Mouse (Mus musculus): ENCODE results near the gene Gad2. TPM values are rescaled to one million over a fixed set of nuclear protein-coding genes. Genes with fewer than 3 reads are reported as not detected.

Gene Gad2
- polyA plus RNA-seq, 1 experiment: not detected

DNA sequence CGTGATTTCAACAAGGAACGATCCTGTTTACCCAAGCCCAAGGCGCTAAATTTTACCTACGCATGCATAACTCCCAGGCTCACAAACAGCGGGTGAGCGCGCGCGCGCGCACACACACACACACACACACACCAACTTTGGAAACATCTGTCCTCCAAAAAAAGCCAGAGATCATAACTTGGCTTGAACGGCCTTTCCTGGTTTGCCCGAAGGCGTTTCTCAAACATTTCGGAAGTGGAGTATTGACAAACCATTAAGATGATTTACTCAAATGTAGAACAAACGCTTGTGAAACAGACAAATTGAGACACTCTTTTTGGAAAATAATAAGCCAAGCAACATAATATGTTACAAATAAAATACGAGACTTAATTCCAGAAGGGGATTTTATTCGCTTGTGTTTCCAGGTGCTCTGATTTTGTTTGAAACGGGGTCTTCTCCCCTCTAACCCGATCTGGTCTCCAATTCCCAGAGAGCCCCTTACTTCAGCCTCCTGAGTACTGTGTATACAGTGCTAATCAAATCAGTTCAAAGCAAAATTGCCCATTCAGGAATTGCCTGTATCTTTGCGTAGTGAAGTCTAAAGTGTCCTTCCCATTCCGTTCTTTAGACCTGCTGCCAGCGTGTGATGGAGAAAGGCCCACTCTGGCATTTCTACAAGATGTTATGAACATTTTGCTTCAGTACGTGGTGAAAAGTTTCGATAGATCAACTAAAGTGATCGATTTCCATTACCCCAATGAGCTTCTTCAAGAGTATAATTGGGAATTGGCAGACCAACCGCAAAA lies 2.4 kb downstream of the Gad2 start:
- Histone ChIP-seq H3K4me1 (ENCODE audit: control insufficient read depth, insufficient read depth, insufficient read length, low read length) (no peaks in the 10 kb centered on the region; the same call in 1 of the 2 replicates), H3K4me3 (ENCODE audit: insufficient read depth, low read depth, low read length) (no peak overlapping the region), H3K27ac (replicated peaks; ENCODE audit: low read depth, low read length) (no peak overlapping the region)

DNA sequence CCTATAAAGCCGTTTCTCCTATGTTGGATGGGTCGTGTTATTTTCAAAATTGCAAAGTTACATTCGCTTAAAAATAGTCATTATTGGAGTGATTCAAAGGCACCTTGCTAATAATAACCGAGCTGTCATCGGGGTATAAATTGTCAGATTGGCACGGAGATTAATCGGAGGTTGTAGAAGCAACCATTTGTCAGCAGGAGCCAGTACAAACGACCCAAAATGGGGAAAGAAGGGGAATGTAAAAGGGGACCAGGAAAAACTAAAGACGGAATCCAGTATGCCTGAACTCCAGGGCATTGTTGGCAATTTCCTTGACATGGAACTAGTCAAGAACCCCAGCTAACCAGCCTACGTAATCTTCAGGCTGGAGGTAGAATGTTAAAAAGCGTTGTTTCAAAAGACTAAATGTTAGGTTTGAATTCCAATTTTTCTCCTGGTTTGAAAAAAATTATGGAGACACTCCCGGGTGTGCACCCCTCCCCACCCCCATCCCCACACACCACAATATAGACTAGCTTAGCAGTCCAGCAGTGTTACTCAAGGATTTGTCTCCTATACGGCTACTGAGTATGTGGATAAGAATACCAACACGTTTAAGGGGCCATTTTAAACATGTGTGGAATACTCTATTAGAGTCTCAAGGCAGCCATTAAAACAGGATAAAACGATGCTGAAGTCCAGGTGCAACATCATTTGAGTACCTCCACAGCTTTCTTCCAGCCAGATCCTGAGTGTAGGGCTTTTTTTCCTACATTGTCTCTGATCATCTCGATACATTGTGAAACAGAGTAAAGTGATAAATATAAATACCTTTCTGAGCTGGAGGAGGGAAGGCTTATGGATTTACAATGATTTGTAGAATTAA lies 3.3 kb downstream of the Gad2 start:
- Histone ChIP-seq H3K4me1 (ENCODE audit: control insufficient read depth, insufficient read depth, insufficient read length, low read length) (no peaks in the 10 kb centered on the region; the same call in 1 of the 2 replicates), H3K27ac (replicated peaks; ENCODE audit: low read depth, low read length) (no peak overlapping the region), H3K4me3 (ENCODE audit: insufficient read depth, low read depth, low read length) (no peak overlapping the region)

DNA sequence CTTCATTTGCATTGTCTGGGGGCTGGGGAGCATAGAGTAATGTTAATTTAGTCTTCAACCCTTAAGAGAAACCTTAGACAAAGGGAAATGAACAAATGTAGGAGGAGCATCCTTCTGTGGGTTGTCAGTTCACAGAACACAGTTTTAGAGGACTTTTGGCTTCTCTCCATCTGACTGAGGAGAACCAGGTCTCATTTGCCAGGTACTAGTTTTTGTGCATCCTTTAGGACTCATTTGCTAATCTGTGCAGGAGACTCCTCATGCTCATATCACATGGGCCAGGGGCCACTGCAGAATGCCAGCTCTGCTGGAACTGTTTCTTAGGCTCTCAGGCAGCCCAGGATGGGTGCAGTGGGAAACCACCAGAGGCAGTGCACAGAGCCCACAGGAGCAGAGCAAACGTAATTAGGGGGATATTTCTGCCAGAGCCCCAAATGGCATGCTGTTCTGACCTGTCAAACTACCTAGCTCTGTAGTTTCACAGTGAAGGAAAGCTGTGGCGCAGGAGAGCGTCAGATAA lies 5.2 kb downstream of the Gad2 start:
- H3K4me1 ChIP-seq (ENCODE audit: control insufficient read depth, insufficient read depth, insufficient read length, low read length): no peaks in the 10 kb centered on the region; the same call in 1 of the 2 replicates
- H3K27ac ChIP-seq (replicated peaks; ENCODE audit: low read depth, low read length): no peak overlapping the region
- no peak overlapping the region for H3K4me3 ChIP-seq (ENCODE audit: insufficient read depth, low read depth, low read length)

GRCm38 (mm10) chr2:22627819-22628432 lies 5.9 kb downstream of the Gad2 start:
- H3K4me3 ChIP-seq (ENCODE audit: insufficient read depth, low read depth, low read length): no peak overlapping the region
- no peaks in the 10 kb centered on the region for H3K4me1 ChIP-seq (ENCODE audit: control insufficient read depth, insufficient read depth, insufficient read length, low read length)
- no peak overlapping the region for H3K27ac ChIP-seq (replicated peaks; ENCODE audit: low read depth, low read length)

- Histone ChIP-seq H3K4me3 (ENCODE audit: insufficient read depth, low read depth, low read length) (no peak overlapping the region), H3K4me1 (ENCODE audit: control insufficient read depth, insufficient read depth, insufficient read length, low read length) (no peaks in the 10 kb centered on the region)
Observed at GRCm38 (mm10) chr2:22634766-22635165, 12.8 kb downstream of the Gad2 start.

DNA sequence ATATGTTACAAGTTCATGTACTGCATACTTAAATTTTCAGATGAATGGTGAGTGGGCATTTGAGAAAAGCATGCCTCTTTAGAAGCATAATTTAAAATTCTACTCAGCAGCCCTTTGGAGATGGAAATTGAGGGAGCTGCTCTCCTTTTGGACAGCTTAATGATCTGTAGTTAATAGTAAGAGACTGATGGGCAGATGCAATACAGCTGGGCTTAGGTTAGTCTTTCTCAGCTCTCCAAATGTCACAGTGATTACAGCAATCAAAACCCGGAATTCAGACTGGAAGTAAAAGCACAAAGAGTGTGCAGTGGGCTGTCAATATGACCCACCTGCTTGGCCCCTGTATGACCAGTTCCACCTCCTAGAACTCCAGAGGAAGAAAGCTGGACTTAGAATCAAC lies 24.1 kb downstream of the Gad2 start:
- no peaks in the 10 kb centered on the region for H3K4me1 ChIP-seq (ENCODE audit: control insufficient read depth, insufficient read depth, insufficient read length, low read length)
- no peak overlapping the region for H3K4me3 ChIP-seq (ENCODE audit: insufficient read depth, low read depth, low read length)
- no peak overlapping the region for H3K27ac ChIP-seq (replicated peaks; ENCODE audit: low read depth, low read length)

More at GRCm38 (mm10) chr2:22634766-22635165, 12.8 kb downstream of the Gad2 start:
- H3K27ac ChIP-seq (replicated peaks; ENCODE audit: low read depth, low read length): no peak overlapping the region

GRCm38 (mm10) chr2:22648394-22648793 lies 26.4 kb downstream of the Gad2 start:
- no peaks in the 10 kb centered on the region for H3K4me1 ChIP-seq (ENCODE audit: control insufficient read depth, insufficient read depth, insufficient read length, low read length)
- no peak overlapping the region for H3K27ac ChIP-seq (replicated peaks; ENCODE audit: low read depth, low read length)
- H3K4me3 ChIP-seq (ENCODE audit: insufficient read depth, low read depth, low read length): no peak overlapping the region

GRCm38 (mm10) chr2:22651826-22652225 lies 29.8 kb downstream of the Gad2 start:
- Histone ChIP-seq H3K4me1 (ENCODE audit: control insufficient read depth, insufficient read depth, insufficient read length, low read length) (no peaks in the 10 kb centered on the region), H3K27ac (replicated peaks; ENCODE audit: low read depth, low read length) (no peak overlapping the region), H3K4me3 (ENCODE audit: insufficient read depth, low read depth, low read length) (no peak overlapping the region)

DNA sequence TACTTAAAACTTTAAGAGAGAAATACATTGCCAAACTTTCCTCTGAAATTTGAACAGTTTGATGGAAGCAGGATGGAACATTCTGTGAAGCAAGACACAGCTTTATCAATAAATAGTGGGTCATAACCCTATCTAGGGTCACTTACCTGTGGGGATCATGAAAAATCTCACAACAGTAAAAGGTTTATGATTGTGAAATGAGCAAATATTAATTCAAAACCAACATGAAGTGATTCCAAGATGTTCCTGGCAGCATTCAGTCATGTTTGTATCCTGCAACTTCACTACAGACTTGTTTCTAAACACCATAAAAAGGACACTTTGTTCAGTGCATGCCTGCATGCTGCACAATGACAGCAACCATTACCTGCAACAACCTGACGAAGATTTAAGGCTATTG lies 41.7 kb downstream of the Gad2 start:
- Histone ChIP-seq H3K27ac (replicated peaks; ENCODE audit: low read depth, low read length) (no peak overlapping the region), H3K4me3 (ENCODE audit: insufficient read depth, low read depth, low read length) (no peak overlapping the region), H3K4me1 (ENCODE audit: control insufficient read depth, insufficient read depth, insufficient read length, low read length) (no peaks in the 10 kb centered on the region)

- H3K4me3 ChIP-seq (ENCODE audit: insufficient read depth, low read depth, low read length): no peak overlapping the region
- H3K27ac ChIP-seq (replicated peaks; ENCODE audit: low read depth, low read length): no peak overlapping the region
- no peaks in the 10 kb centered on the region for H3K4me1 ChIP-seq (ENCODE audit: control insufficient read depth, insufficient read depth, insufficient read length, low read length)
Observed at GRCm38 (mm10) chr2:22670415-22670814, 48.4 kb downstream of the Gad2 start.

GRCm38 (mm10) chr2:22671348-22671747 lies 49.3 kb downstream of the Gad2 start:
- H3K27ac ChIP-seq (replicated peaks; ENCODE audit: low read depth, low read length): no peak overlapping the region
- H3K4me1 ChIP-seq (ENCODE audit: control insufficient read depth, insufficient read depth, insufficient read length, low read length): no peaks in the 10 kb centered on the region
- H3K4me3 ChIP-seq (ENCODE audit: insufficient read depth, low read depth, low read length): no peak overlapping the region

- Histone ChIP-seq H3K27ac (replicated peaks; ENCODE audit: low read depth, low read length) (no peak overlapping the region), H3K4me1 (ENCODE audit: control insufficient read depth, insufficient read depth, insufficient read length, low read length) (no peaks in the 10 kb centered on the region), H3K4me3 (ENCODE audit: insufficient read depth, low read depth, low read length) (no peak overlapping the region)
Observed at GRCm38 (mm10) chr2:22677066-22677465, 55.1 kb downstream of the Gad2 start.

- H3K27ac ChIP-seq (replicated peaks; ENCODE audit: low read depth, low read length): no peak overlapping the region
- no peak overlapping the region for H3K4me3 ChIP-seq (ENCODE audit: insufficient read depth, low read depth, low read length)
- no peaks in the 10 kb centered on the region for H3K4me1 ChIP-seq (ENCODE audit: control insufficient read depth, insufficient read depth, insufficient read length, low read length)
Observed at GRCm38 (mm10) chr2:22679944-22680343, 57.9 kb downstream of the Gad2 start.

DNA sequence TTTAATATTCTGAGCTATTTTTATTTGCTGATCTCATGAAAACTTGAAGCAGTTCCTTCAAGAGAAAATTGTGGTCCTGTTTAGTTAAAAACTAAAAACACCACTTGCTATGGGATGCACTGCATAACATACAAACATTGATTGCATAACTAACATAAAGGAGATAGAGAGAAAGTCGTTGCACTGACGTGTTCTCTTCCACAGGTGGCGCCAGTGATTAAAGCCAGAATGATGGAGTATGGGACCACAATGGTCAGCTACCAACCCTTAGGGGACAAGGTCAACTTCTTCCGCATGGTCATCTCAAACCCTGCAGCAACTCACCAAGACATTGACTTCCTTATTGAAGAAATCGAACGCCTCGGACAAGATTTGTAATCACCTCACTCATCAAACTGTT lies 68.0 kb downstream of the Gad2 start:
- Histone ChIP-seq H3K4me1 (ENCODE audit: control insufficient read depth, insufficient read depth, insufficient read length, low read length) (no peaks in the 10 kb centered on the region), H3K4me3 (ENCODE audit: insufficient read depth, low read depth, low read length) (no peak overlapping the region), H3K27ac (replicated peaks; ENCODE audit: low read depth, low read length) (no peak overlapping the region)

Data from brown adipose tissue, adult 24 weeks (tissue).